Mouse (Mus musculus): Measurements from ENCODE around the gene Pik3cg. TPM values are rescaled to one million over a fixed set of nuclear protein-coding genes. Genes with fewer than 3 reads are reported as not detected.

Gene Pik3cg
- polyA plus RNA-seq, 1 experiment from 2014 or later = 4.9 TPM

DNA sequence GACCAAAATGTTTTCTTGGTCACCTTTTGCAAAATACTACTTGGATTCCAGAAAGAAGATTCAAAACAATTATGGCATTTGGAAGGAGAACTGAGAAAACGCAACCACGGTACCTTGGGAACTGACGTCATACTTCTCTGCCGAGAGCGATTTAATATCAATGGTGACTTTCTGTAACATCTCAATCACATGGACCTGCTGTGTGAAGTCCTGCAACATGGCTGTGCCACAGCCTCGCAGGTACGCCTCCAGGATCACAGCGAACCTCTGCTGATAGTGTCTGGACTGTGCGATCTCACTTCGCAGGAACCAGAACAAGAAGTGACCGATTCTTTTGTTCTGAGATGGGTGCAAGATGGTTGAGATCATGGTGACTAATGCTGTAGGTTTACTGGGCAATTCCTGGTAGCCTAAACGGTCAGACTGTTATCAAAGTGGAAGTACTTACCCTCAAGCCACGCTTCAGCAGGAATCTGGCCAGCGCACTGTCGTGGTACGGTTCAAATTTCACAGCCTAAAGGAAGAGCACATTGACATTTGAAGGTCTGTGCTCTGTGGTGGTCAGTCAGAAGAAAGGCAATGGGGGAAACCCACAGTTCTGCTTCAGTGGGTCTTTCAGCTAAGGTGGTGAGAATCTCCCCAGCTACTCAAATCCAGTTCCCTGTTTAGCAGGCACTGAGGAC lies 7.9 kb downstream of the Pik3cg start:
- H3K4me2 ChIP-seq = no peak overlapping the region
- no peak overlapping the region for H3K4me3 ChIP-seq
- no peak overlapping the region for H3K9ac ChIP-seq
- peaks cover 13% of the 10 kb centered on the region for H3K36me3 ChIP-seq
- 65% methylated on average over 16 of the region's 16 CpGs for WGBS (ENCODE audit: insufficient replicate concordance)
- no peaks in the 10 kb centered on the region for H3K9me3 ChIP-seq (replicated peaks)
- H3K27me3 ChIP-seq (replicated peaks) = no peaks in the 10 kb centered on the region
- 0 out of 2 replicates have a peak, but pooled peaks cover 7% of the 10 kb centered on the region for H3K4me1 ChIP-seq
- no peak for ATAC-seq
- H3K27ac ChIP-seq = no peak overlapping the region

DNA sequence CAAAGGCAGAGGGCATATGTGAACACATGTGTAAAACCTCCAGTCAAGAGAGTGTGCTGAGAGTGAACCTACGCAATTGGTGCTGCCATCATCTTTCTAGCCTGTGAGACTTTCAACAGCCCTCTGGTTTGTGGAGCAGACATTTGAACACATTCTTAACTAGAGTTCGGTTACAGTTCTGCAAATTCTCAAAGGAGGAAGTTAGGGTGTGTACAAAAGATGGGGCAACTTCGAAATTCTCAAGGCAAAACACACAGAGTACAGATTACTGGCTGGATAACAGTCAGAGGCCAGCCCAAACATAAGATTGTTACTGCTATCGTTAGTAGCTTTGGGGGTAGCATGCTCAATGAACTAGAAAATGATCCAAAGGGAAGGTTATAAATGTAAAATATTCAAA lies 9.0 kb downstream of the Pik3cg start:
- WGBS (ENCODE audit: insufficient replicate concordance) = 46% methylated on average over 4 of the region's 4 CpGs
- Histone ChIP-seq H3K27me3 (replicated peaks) (no peaks in the 10 kb centered on the region), H3K9ac (no peak overlapping the region), H3K36me3 (peaks cover 6% of the 10 kb centered on the region; the same call in 1 of the 2 replicates), H3K27ac (no peak overlapping the region), H3K4me1 (0 out of 2 replicates have a peak, but pooled peaks cover 7% of the 10 kb centered on the region), H3K4me2 (no peak overlapping the region), H3K9me3 (replicated peaks) (no peaks in the 10 kb centered on the region), H3K4me3 (no peak overlapping the region)
- no peak for ATAC-seq

DNA sequence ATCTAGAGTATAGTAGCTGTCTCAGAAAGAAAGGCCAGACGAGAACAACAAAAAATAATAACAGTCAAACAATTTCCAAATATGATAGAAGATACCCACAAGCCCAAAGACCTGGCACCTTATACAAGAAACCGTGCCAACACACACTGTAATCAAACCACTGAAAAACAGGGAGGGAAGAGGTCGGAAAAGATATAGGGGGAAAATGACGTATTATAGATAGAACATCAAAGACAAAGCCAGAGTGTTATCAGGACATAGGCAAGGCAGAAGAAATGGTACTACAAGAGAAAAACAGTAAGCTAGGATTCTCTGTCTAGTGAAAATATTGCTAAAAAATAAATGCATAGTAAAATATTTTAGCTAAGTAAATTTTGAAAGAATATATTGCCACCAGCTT lies 10.4 kb downstream of the Pik3cg start:
- Histone ChIP-seq H3K9ac (no peak overlapping the region), H3K4me3 (no peak overlapping the region), H3K4me1 (0 out of 2 replicates have a peak, but pooled peaks cover 7% of the 10 kb centered on the region), H3K27me3 (replicated peaks) (no peaks in the 10 kb centered on the region), H3K4me2 (no peak overlapping the region), H3K27ac (no peak overlapping the region), H3K9me3 (replicated peaks) (no peaks in the 10 kb centered on the region), H3K36me3 (peaks cover 4% of the 10 kb centered on the region; the same call in 1 of the 2 replicates)
- 61% methylated on average over 4 of the region's 4 CpGs for WGBS (ENCODE audit: insufficient replicate concordance)
- no peak for ATAC-seq

DNA sequence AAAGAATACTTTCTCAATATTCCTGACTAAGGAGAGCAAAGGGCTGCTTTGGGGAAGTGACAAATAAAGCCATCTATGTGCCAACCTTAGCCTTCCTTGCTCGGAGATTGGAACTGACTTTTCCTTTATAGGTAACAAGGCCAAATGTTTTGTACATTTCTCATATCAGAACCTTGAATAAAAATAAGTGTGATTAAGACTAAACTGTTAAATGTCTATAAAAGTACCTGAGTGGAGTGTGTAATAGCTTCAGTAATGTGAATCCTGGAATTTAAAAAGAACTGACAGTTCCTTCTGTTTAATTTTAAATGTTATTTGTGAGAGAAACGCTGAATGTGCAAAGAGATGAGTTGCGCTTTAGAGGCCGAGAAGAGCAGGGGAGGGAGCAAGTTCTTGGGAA lies 13.5 kb downstream of the Pik3cg start:
- Histone ChIP-seq H3K36me3 (peaks cover 4% of the 10 kb centered on the region; the same call in 1 of the 2 replicates), H3K27ac (no peak overlapping the region), H3K9me3 (replicated peaks) (no peaks in the 10 kb centered on the region), H3K9ac (no peak overlapping the region), H3K4me3 (no peak overlapping the region), H3K4me1 (0 out of 2 replicates have a peak, but pooled peaks cover 7% of the 10 kb centered on the region), H3K4me2 (no peak overlapping the region), H3K27me3 (replicated peaks) (no peaks in the 10 kb centered on the region)
- ATAC-seq = no peak
- 81% methylated on average over 4 of the region's 4 CpGs for WGBS (ENCODE audit: insufficient replicate concordance)

DNA sequence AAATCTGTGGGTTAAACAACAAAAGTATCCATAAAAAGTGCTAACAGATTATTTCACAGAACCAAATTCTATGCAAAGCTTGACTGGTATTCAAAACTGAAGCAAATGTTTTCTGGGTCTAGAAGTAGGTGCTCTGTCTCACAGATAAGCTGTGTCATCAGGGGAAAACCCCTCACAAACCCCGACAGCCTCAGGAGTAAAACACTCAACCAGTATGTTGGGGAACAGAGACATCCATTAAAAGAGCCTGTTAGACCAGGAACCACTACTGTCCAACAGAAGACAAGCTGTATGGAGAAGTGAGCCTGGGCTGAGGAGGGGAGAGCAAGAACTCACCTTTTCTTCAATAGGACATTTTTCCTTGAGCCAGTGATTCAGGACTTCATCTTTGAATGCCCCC lies 14.1 kb downstream of the Pik3cg start:
- ATAC-seq = no peak
- H3K36me3 ChIP-seq = peaks cover 4% of the 10 kb centered on the region; the same call in 1 of the 2 replicates
- no peak overlapping the region for H3K4me3 ChIP-seq
- no peak overlapping the region for H3K9ac ChIP-seq
- H3K4me1 ChIP-seq = 0 out of 2 replicates have a peak, but pooled peaks cover 6% of the 10 kb centered on the region
- 62% methylated on average over 1 of the region's 1 CpGs for WGBS (ENCODE audit: insufficient replicate concordance)
- H3K4me2 ChIP-seq = no peak overlapping the region
- no peaks in the 10 kb centered on the region for H3K27me3 ChIP-seq (replicated peaks)
- H3K27ac ChIP-seq = no peak overlapping the region
- no peaks in the 10 kb centered on the region for H3K9me3 ChIP-seq (replicated peaks)

DNA sequence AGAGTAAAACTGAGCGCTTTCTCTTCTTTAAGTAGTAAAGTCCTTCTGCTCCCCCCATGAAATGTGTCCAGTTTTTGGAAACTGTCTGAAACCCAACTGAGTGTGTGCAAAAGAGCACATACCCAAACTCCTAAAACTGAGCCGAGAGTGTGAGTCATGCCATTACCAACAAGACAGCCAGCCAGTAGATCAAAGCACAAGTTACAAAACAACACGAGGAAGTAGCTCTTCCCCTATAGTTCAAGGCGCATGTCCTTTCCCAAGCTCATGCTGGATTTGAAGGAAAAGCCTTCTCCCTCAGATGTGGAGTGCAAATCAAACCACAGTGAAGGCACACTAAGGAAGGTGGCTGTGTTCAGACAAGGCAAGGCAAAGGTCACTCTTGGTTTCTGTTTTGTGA lies 17.5 kb downstream of the Pik3cg start:
- 64% methylated on average over 4 of the region's 4 CpGs for WGBS (ENCODE audit: insufficient replicate concordance)
- H3K9me3 ChIP-seq (replicated peaks) = no peaks in the 10 kb centered on the region
- no peak overlapping the region for H3K27ac ChIP-seq
- no peak for ATAC-seq
- no peak overlapping the region for H3K4me2 ChIP-seq
- peaks cover 11% of the 10 kb centered on the region for H3K4me1 ChIP-seq
- no peak overlapping the region for H3K9ac ChIP-seq
- H3K36me3 ChIP-seq = peaks cover 4% of the 10 kb centered on the region; the same call in 1 of the 2 replicates
- H3K4me3 ChIP-seq = no peak overlapping the region
- H3K27me3 ChIP-seq (replicated peaks) = no peaks in the 10 kb centered on the region

DNA sequence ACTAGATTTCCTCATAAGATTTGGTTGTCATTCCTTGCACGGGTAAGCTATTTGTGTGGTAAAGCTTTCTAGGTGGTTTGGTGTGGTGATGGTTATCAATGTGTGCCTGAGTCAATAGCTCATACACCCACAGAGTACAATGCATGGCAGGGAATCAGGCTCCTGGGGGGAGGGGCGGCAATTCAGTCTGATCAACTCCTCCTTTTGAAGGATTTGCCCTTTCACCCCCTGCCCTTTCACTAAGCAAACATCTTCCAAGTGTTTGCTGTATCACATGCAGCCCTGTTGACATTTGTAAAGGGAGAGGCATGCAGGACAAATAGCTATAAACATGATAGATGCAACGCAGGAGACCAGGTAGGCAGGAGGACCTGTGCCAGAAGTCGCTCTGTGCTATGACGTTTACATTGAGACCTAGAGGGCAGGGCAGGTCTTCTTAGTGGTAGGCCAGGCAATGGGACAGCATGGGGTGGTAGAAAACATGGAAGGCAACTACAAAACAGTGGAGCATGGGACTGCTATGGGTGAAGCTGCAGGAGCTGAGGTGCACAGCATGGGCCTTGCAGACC lies 20.7 kb downstream of the Pik3cg start:
- no peaks in the 10 kb centered on the region for H3K27me3 ChIP-seq (replicated peaks)
- WGBS (ENCODE audit: insufficient replicate concordance) = 66% methylated on average over 5 of the region's 5 CpGs
- H3K4me3 ChIP-seq = no peak overlapping the region
- no peaks in the 10 kb centered on the region for H3K9me3 ChIP-seq (replicated peaks)
- no peak for ATAC-seq
- H3K27ac ChIP-seq = no peak overlapping the region
- no peak overlapping the region for H3K4me2 ChIP-seq
- peaks cover 11% of the 10 kb centered on the region for H3K4me1 ChIP-seq
- no peak overlapping the region for H3K9ac ChIP-seq
- no peaks in the 10 kb centered on the region for H3K36me3 ChIP-seq

DNA sequence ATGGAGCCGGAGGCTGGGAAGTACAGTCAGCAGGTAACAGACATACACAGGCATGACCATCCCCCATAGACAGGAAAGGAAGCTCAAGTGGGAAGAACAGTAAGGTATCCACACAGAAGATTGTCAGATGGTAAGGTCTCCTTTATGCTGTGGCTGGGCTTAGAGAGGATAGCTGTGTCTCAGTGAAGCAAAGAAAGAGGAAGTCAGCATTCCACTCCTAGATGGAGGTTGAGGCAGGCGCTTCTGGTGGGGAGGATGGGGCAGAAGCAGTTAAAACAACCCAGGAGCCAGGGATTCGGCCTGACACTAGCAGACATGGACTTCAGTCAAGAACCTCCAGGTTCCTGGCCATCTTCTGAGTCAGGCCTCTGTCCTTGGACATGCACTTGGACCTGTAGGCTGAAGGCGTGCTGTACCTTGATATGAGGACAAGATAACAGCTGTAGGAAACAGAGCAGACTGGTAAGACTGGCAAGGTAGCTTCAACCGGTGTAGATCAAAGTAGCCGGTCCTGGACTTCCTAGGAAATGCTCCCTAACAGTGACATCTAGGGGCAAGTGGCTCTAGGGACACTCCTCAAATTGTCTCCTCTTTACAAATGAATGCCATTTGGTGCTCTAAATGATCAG lies 21.7 kb downstream of the Pik3cg start:
- no peak overlapping the region for H3K9ac ChIP-seq
- no peak overlapping the region for H3K4me3 ChIP-seq
- no peak for ATAC-seq
- H3K4me1 ChIP-seq = peaks cover 11% of the 10 kb centered on the region
- 66% methylated on average over 6 of the region's 6 CpGs for WGBS (ENCODE audit: insufficient replicate concordance)
- H3K4me2 ChIP-seq = no peak overlapping the region
- H3K36me3 ChIP-seq = no peaks in the 10 kb centered on the region
- H3K9me3 ChIP-seq (replicated peaks) = no peaks in the 10 kb centered on the region
- H3K27me3 ChIP-seq (replicated peaks) = no peaks in the 10 kb centered on the region
- H3K27ac ChIP-seq = no peak overlapping the region

DNA sequence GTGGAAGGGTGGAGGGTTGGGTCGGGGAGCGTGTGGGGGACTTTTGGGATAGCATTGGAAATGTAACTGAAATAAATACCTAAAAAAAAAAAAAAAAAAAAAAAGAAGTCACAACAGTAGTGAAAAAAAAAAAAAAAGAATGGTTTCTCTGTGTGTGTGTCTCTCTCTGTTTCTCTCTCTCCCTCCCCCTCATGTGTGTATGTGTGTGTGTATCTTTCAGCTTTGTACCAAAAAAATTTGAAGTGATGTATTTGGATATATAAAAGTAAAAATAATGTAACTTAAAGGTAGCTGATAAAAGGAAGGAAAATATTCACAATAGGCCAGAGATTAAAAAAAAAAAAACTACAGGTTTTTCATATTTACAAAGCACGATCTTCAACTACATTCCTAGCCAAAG lies 23.6 kb downstream of the Pik3cg start:
- no peaks in the 10 kb centered on the region for H3K27me3 ChIP-seq (replicated peaks)
- ATAC-seq = no peak
- no peaks in the 10 kb centered on the region for H3K9me3 ChIP-seq (replicated peaks)
- H3K4me2 ChIP-seq = no peak overlapping the region
- peaks cover 11% of the 10 kb centered on the region for H3K4me1 ChIP-seq
- no peak overlapping the region for H3K27ac ChIP-seq
- H3K36me3 ChIP-seq = no peaks in the 10 kb centered on the region
- H3K9ac ChIP-seq = no peak overlapping the region
- WGBS (ENCODE audit: insufficient replicate concordance) = 73% methylated on average over 3 of the region's 3 CpGs
- no peak overlapping the region for H3K4me3 ChIP-seq

DNA sequence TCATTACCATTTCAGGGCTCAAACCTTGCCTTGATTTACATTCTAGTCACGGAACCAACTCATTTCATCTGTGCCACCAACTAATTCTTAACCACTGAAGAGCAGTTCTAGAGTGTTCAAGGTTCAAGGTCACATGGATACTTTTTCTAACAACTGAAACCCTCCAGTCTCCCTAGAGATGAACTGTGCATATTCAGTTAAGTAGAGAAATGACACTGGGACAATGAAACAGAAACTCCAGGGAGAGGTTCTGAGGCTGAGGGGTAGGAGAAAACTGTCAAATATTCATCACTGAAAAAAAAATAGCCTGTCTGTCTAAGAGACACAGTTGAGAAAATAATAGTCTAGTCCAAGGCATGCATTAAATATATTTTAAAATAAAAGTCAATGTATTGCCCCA lies 24.9 kb downstream of the Pik3cg start:
- Histone ChIP-seq H3K27me3 (replicated peaks) (no peaks in the 10 kb centered on the region), H3K9me3 (replicated peaks) (no peaks in the 10 kb centered on the region), H3K4me3 (no peak overlapping the region), H3K9ac (no peak overlapping the region), H3K27ac (no peak overlapping the region), H3K4me1 (peaks cover 11% of the 10 kb centered on the region), H3K36me3 (no peaks in the 10 kb centered on the region), H3K4me2 (no peak overlapping the region)
- ATAC-seq = no peak
- WGBS (ENCODE audit: insufficient replicate concordance) = 67% methylated on average over 1 of the region's 1 CpGs

DNA sequence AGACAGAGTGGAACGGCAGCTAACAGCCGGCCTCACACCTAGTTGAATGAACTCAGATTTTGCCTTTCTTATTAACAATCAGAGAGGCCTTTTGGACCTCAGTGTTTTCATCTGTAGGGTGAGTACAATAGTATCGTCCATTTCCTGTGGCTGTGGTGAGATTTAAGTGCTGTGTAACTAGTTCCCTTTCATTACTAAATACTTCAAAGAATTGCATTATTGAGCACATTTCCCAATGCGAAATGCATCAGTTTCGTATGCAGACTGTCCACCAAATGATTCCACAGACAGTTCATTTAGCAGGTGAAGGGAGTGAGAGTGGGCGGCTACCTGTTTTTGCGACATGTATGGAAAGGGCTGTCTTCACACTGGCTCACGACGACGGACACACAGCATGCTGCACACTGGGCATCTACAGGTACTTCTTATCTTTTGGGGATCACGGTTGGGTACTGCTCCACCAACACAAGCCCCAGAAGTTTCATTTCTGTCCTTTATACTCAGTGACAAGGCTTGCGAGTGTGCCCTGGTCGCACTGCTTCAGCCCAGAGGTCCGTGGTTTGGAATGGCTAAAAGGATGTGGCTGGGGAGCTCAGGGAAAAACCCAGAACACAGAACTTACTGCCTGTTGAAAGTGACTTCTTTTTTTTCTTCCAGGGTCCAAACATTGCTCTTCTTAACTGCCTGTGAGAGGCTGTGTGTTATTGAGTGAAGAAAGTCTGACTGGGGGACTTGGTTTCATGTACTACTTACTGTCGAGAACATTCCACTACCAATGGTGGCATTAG lies 25.6 kb downstream of the Pik3cg start:
- WGBS (ENCODE audit: insufficient replicate concordance) = 79% methylated on average over 15 of the region's 15 CpGs
- Histone ChIP-seq H3K4me2 (no peak overlapping the region), H3K9ac (no peak overlapping the region), H3K27ac (no peak overlapping the region), H3K27me3 (replicated peaks) (no peaks in the 10 kb centered on the region), H3K4me3 (no peak overlapping the region), H3K4me1 (peaks cover 4% of the 10 kb centered on the region), H3K36me3 (no peaks in the 10 kb centered on the region), H3K9me3 (replicated peaks) (no peaks in the 10 kb centered on the region)
- ATAC-seq = no peak

DNA sequence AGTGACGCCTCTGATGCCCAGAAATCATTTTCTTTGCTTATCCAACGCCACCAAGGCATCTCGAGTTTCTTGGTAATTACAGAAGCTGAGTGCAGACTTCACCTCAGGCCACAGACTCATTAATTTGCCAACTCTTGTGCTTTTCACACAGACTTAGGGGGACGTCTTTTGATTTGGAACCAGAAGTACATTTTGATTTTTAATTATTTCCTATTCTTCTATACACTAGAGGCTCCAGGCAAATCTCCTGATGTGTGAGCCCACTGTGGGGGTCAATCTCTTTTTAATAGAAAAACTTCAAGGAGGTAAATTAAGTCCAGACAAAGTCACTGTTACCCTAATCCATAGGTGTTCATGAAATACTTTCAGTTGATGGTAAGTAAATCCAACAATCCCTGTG lies 26.6 kb downstream of the Pik3cg start:
- Histone ChIP-seq H3K4me1 (no peaks in the 10 kb centered on the region), H3K4me2 (no peak overlapping the region), H3K36me3 (no peaks in the 10 kb centered on the region), H3K27ac (no peak overlapping the region), H3K9me3 (replicated peaks) (no peaks in the 10 kb centered on the region), H3K4me3 (no peak overlapping the region), H3K27me3 (replicated peaks) (no peaks in the 10 kb centered on the region), H3K9ac (no peak overlapping the region)
- no peak for ATAC-seq
- WGBS (ENCODE audit: insufficient replicate concordance) = 61% methylated on average over 4 of the region's 4 CpGs

Data from liver, embryonic 12.5 days (tissue).